Mouse (Mus musculus) hindbrain, embryonic 16.5 days (tissue): ENCODE data around the gene Aldh1a7. TPM values are rescaled to one million over a fixed set of nuclear protein-coding genes. Genes with fewer than 3 reads are reported as not detected.

Source experiments
- ATAC-seq: fragments of 200-750 bp; cut with Nextera tagmentation; 2 replicates; pipeline ENCODE4 v1.8.0; 2017; ENCODE audit warnings: moderate TSS enrichment, moderate library complexity
- H3K27ac ChIP-seq: fragments of 300-500 bp; sonication (generic); 2 replicates; pipeline ENCODE4 v1.5.1; 2014; ENCODE audit warnings: low read depth, mild to moderate bottlenecking, control low read depth, low read length, moderate library complexity
- H3K27me3 ChIP-seq: fragments of 300-500 bp; sonication (generic); replicated peaks from 2 replicates; pipeline ENCODE4 v1.6.1; 2014; ENCODE audit warnings: low read length; ENCODE audit not compliant: control insufficient read depth, insufficient read depth
- H3K36me3 ChIP-seq: fragments of 300-500 bp; sonication (generic); 2 replicates; pipeline ENCODE4 v1.6.1; 2014; ENCODE audit warnings: mild to moderate bottlenecking, low read length, moderate library complexity, mixed read lengths; ENCODE audit not compliant: control insufficient read depth, insufficient read depth
- H3K4me1 ChIP-seq: fragments of 300-500 bp; sonication (generic); 2 replicates; pipeline ENCODE4 v1.6.1; 2014; ENCODE audit warnings: low read depth, low read length; ENCODE audit not compliant: control insufficient read depth, insufficient read depth
- H3K4me2 ChIP-seq: fragments of 300-500 bp; sonication (generic); 2 replicates; pipeline ENCODE4 v1.6.1; 2014; ENCODE audit warnings: mild to moderate bottlenecking, low read length, control low read depth, moderate library complexity
- H3K4me3 ChIP-seq: fragments of 300-500 bp; sonication (generic); 2 replicates; pipeline ENCODE4 v1.5.1; 2014; ENCODE audit warnings: mild to moderate bottlenecking, low read length, control low read depth, moderate library complexity
- H3K9ac ChIP-seq: fragments of 300-500 bp; sonication (generic); 2 replicates; pipeline ENCODE4 v1.6.1; 2014; ENCODE audit warnings: low read depth, mild to moderate bottlenecking, control low read depth, low read length, moderate library complexity
- H3K9me3 ChIP-seq: fragments of 300-500 bp; sonication (generic); 2 replicates; pipeline ENCODE4 v1.6.1; 2014; ENCODE audit warnings: mild to moderate bottlenecking, low read length, moderate library complexity; ENCODE audit not compliant: control insufficient read depth
- WGBS: fragments of 180-500 bp; shearing (Covaris S2); extraction: QIAGEN DNeasy Blood & Tissue Kit; methylation state at CpG from one replicate; pipeline ENCODE4 v1.1.7; 2014; 5-methylcytosine and 5-hydroxymethylcytosine counted together
- polyA plus RNA-seq: library from polyadenylated mRNA; unstranded; fragments of >200 nt; fragmentation: Nextera tagmentation; extraction: Ambion mirVana; gene quantifications from 2 replicates; pipeline ENCODE4 v1.2.1, GENCODE M21; 2015

Aldh1a7 gene
- polyA plus RNA-seq, 1 experiment from 2014 or later: 2.2 TPM

DNA sequence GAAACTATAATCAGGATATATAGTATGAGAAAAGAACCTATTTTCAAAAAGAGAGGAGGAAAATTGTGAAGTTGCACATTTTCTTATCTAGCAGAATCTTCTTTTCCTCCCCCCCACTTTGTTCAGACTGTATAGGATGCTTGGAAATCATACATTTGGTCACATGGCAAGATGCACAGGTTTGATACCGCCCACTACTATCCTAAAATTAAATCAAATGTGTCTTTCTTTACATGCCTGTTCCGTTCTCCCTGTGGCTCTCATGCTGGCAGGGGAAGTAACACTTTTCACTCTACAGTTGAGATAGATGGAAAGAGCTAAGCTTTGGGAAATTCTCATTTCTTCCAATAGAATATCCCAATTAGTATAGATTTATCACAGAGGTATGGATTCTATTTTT is 7.1 kb downstream of the Aldh1a7 start:
- H3K4me2 ChIP-seq: no peak overlapping the region
- no peak overlapping the region for H3K4me3 ChIP-seq
- no peak overlapping the region for H3K27ac ChIP-seq
- no peaks in the 10 kb centered on the region for H3K9me3 ChIP-seq
- H3K9ac ChIP-seq: no peak overlapping the region
- no peaks in the 10 kb centered on the region for H3K27me3 ChIP-seq
- H3K36me3 ChIP-seq: no peaks in the 10 kb centered on the region
- no peaks in the 10 kb centered on the region for H3K4me1 ChIP-seq
- WGBS: 77% methylated on average over 2 of the region's 2 CpGs
- no peak for ATAC-seq

DNA sequence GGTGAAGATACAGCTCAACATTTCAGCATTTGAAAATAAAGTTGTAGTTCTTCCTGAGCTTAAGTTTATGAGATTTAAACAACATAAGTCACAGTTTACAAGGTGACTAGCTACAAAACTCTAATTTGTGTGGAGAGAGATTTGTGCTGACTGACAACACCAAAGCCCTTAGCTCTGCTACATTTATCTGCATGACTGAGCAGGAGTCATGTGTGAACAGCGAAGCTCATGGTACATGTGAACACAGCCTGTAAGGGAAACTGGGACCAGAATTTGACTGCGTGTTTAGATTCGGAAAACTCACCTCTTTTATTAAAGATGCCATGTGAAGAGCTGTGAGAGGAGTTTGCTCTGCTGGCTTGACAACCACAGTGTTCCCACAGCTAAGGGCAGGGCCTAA is 11.7 kb downstream of the Aldh1a7 start:
- Histone ChIP-seq H3K9me3 (no peaks in the 10 kb centered on the region), H3K4me3 (no peak overlapping the region), H3K4me1 (no peaks in the 10 kb centered on the region), H3K27ac (no peak overlapping the region), H3K4me2 (no peak overlapping the region), H3K36me3 (no peaks in the 10 kb centered on the region), H3K9ac (no peak overlapping the region), H3K27me3 (no peaks in the 10 kb centered on the region)
- WGBS: 82% methylated on average over 3 of the region's 3 CpGs
- no peak for ATAC-seq

DNA sequence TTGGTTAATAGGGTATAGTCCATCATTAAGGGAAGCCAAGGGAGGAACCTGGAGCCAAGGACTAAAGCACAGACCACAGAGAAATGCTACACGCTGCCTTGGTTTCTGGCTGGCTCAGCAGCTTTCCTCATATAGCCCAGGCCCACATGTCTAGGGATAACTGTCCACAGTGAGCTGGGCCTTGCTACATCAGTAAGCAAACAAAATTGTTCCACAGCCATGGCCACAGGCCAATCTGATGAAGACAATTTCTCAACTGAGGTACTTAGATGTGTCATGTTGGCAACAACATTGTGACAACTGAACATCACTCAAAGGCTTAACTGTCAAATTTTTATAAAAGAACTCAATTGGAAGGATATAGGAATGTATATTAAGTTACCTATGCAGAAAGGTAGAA is 12.3 kb downstream of the Aldh1a7 start:
- ATAC-seq: no peak
- WGBS: 74% methylated on average over 1 of the region's 1 CpGs
- no peak overlapping the region for H3K9ac ChIP-seq

DNA sequence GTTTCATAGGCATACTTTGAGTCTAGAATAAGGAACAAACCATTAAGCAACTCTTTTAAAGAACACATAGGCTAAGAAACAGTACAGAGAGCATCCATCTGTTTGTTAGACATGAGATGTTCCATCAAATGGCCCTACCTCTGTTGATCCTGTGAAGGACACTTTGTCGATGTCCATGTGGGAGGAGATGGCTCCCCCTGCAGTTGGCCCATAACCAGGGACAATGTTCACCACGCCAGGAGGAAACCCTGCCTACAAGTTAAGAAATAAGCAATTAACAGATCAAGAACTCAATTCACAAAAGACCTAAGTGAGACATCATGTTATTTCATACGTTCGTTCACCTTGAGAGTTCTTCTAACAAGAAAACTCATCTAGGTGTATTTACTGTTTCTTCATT is 12.8 kb downstream of the Aldh1a7 start:
- Histone ChIP-seq H3K4me2 (no peak overlapping the region), H3K4me3 (no peak overlapping the region), H3K9ac (no peak overlapping the region), H3K4me1 (no peaks in the 10 kb centered on the region), H3K27ac (no peak overlapping the region), H3K36me3 (no peaks in the 10 kb centered on the region), H3K27me3 (no peaks in the 10 kb centered on the region), H3K9me3 (no peaks in the 10 kb centered on the region)
- no peak for ATAC-seq
- 93% methylated on average over 4 of the region's 4 CpGs for WGBS

More for the DNA sequence above, 12.3 kb downstream of the Aldh1a7 start:
- Histone ChIP-seq H3K27me3 (no peaks in the 10 kb centered on the region), H3K4me1 (no peaks in the 10 kb centered on the region), H3K9me3 (no peaks in the 10 kb centered on the region), H3K27ac (no peak overlapping the region), H3K4me3 (no peak overlapping the region), H3K4me2 (no peak overlapping the region), H3K36me3 (no peaks in the 10 kb centered on the region)

DNA sequence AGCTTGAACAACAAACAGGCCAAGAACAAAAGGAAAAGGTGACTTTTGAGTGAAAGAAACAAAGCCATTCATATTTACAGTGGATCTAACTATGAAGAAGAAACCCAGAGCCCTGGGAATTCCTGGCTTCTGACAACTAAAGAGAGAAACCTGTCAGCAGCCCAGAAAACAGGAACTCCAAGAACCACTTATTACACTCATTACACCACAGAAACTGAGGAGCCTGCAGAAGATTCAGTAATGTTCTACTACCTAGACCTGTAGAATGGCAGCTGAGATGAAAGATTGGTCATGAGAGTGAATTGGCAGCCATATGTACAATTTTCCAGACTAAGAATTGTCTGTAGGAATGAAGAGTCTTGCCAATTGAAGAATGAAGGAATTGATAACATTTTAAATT is 20.2 kb downstream of the Aldh1a7 start:
- no peaks in the 10 kb centered on the region for H3K9me3 ChIP-seq
- H3K36me3 ChIP-seq: no peaks in the 10 kb centered on the region
- ATAC-seq: no peak
- H3K27me3 ChIP-seq: no peaks in the 10 kb centered on the region
- no peaks in the 10 kb centered on the region for H3K4me1 ChIP-seq
- H3K9ac ChIP-seq: no peak overlapping the region
- H3K27ac ChIP-seq: no peak overlapping the region
- H3K4me3 ChIP-seq: no peak overlapping the region
- H3K4me2 ChIP-seq: no peak overlapping the region

DNA sequence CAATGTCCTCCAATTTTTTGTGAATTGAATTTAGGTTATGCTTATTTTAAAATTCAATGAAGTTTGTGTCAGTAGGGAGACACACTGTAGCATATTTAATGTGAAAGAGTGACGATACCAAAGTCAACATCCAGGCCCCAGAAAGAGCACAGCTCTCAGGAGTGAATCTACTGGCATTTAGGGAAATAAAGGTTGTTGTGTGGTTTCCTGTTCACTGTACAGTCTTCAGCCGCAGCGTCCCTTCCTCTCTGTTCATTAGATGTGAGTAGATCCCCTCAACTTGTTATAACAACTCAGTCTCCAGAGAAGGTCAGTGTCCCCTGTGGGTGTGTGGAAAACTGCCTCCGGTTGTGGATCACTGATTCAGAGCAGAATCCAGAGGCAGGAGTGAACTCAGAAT is 20.6 kb downstream of the Aldh1a7 start:
- no peaks in the 10 kb centered on the region for H3K4me1 ChIP-seq
- no peak overlapping the region for H3K4me3 ChIP-seq
- H3K9me3 ChIP-seq: no peaks in the 10 kb centered on the region
- ATAC-seq: no peak
- H3K36me3 ChIP-seq: no peaks in the 10 kb centered on the region
- 81% methylated on average over 4 of the region's 4 CpGs for WGBS
- no peak overlapping the region for H3K9ac ChIP-seq
- no peak overlapping the region for H3K27ac ChIP-seq
- no peak overlapping the region for H3K4me2 ChIP-seq
- H3K27me3 ChIP-seq: no peaks in the 10 kb centered on the region

DNA sequence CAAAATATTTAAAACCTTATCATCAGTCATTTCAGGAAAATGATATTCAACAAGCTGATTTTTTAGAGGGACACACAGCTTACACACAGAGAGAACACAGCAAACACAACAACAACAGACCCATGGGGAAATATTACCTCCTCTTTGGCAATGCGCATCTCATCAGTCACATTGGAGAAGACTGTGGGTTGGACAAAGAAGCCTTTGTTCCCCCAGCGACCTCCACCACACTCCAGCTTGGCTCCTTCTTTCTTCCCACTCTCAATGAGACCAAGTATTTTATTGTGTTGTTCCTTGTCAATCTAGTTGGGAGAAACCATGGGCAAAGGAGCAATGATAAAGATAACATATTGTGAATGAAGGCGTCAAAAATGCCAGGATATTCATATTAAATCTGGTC is 25.3 kb downstream of the Aldh1a7 start:
- no peak overlapping the region for H3K27ac ChIP-seq
- no peak for ATAC-seq
- no peaks in the 10 kb centered on the region for H3K27me3 ChIP-seq
- WGBS: 29% methylated on average over 3 of the region's 3 CpGs
- H3K9ac ChIP-seq: no peak overlapping the region
- no peak overlapping the region for H3K4me3 ChIP-seq
- H3K4me2 ChIP-seq: no peak overlapping the region
- H3K9me3 ChIP-seq: no peaks in the 10 kb centered on the region
- no peaks in the 10 kb centered on the region for H3K4me1 ChIP-seq
- no peaks in the 10 kb centered on the region for H3K36me3 ChIP-seq

DNA sequence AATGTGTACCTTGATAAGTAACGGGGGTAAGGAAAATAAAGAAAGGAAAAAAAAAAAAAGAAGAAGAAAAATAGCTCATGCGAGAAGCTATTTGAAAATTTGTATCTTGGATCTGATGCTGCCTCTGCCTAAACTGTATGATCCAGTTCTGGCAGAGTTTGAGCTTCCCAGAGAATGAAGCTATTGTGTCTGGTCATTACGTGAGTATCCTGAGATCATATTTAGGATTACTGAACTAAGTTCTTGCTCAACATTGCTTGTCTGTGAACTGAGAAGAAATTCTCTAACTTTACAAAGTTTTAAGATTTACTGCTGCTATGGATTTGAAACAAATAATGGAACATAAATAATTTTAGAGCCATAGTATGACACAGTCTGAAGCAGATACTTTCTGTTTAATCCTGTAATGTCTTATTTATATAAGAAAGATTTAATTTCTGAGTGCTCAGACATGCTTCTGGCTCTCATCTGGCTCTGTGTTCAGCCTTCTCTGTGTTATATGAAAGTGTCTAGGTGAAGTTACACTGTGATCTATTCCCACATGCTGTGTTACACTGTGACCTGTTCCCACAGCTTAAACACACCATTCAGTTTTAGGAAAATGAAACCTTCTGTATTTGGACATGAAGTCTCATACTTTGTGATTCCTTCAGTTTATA is 49.5 kb downstream of the Aldh1a7 start:
- H3K9me3 ChIP-seq: no peaks in the 10 kb centered on the region
- no peak for ATAC-seq
- no peak overlapping the region for H3K4me3 ChIP-seq
- no peak overlapping the region for H3K27ac ChIP-seq
- H3K4me1 ChIP-seq: no peaks in the 10 kb centered on the region
- H3K9ac ChIP-seq: no peak overlapping the region
- H3K4me2 ChIP-seq: no peak overlapping the region
- WGBS: 91% methylated on average over 3 of the region's 3 CpGs
- no peaks in the 10 kb centered on the region for H3K36me3 ChIP-seq
- H3K27me3 ChIP-seq: no peaks in the 10 kb centered on the region

DNA sequence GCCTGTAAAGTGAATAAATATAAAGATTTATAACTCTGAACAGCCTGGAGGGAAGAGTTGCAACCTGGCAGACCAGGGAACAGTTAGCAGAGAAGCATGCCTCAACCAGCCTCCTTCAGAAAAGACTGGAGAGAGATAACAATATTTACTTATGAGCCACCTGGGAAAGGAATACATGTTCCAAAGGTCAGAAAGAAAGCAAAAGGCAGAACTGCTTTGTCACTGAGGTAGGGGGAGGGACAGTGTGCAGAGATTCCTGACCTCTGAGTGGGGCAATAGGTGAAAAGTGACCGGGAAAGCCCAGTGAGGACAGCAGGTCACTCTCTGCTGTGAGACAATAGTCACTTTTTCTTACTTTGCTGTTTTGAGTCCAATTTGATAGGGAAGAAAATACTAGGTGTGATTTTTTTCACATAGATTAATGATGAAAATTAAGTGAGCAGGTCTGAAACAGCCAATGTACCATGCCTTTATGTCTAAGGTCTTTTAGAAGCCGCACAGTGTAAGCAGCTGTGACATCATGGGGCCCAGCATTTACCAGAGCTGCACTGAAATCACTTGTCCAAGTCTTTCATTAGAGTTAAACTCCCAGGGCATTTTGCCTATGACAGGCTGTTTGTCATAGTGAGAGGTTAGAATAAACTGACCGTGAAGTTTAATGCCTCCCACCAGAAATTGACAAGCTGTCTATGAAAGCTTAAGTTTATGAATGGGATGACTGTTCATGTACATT is 73.1 kb downstream of the Aldh1a7 start:
- Histone ChIP-seq H3K27me3 (no peaks in the 10 kb centered on the region), H3K36me3 (no peaks in the 10 kb centered on the region), H3K4me2 (no peak overlapping the region), H3K4me1 (no peaks in the 10 kb centered on the region), H3K9me3 (no peaks in the 10 kb centered on the region), H3K4me3 (no peak overlapping the region), H3K9ac (no peak overlapping the region), H3K27ac (no peak overlapping the region)
- 60% methylated on average over 3 of the region's 3 CpGs for WGBS
- no peak for ATAC-seq
